Mouse (Mus musculus) thymus, postnatal 0 days (tissue): ENCODE data around the gene Gsta3. TPM values are rescaled to one million over a fixed set of nuclear protein-coding genes. Genes with fewer than 3 reads are reported as not detected.
"Not testable (repeated sequence)": the region's sequence is repeated elsewhere in the genome, so short reads cannot be mapped to it uniquely, and the experiment has no call there.

ENCODE experiments used
- DNase-seq: peaks from one replicate; pipeline ENCODE4 v3.0.0-alpha.2; 2015; ENCODE audit warnings: low spot score
- polyA plus RNA-seq: library from polyadenylated mRNA; unstranded; fragments of >200 nt; fragmentation: Nextera tagmentation; extraction: Ambion mirVana; gene quantifications from 2 replicates; pipeline ENCODE4 v1.2.1, GENCODE M21; 2015

The Gsta3 gene
- 0.41 and 0.60 TPM in 2 replicates for polyA plus RNA-seq

- no peak for DNase-seq
These were observed at the start of gene Gsta3 for GRCm38 (mm10) chr1:21239911-21240898. Gene Gsta3 (plus strand): TSS chr1:21240589.

GRCm38 (mm10) chr1:21206241-21206640 is 34.1 kb upstream of the Gsta3 start:
- DNase-seq, result no peak

GRCm38 (mm10) chr1:21213537-21213936 is 26.9 kb upstream of the Gsta3 start:
- DNase-seq, result not testable (repeated sequence)

GRCm38 (mm10) chr1:21213991-21214692 is 26.2 kb upstream of the Gsta3 start:
- not testable (repeated sequence) for DNase-seq

GRCm38 (mm10) chr1:21218489-21218919 is 21.9 kb upstream of the Gsta3 start, which contains the start of gene Tmem14a:
Gene Tmem14a (plus strand): TSS chr1:21218575.
- DNase-seq, result peak; percentile 95

- DNase-seq, result no peak
These were observed 12.5 kb upstream of the Gsta3 start for GRCm38 (mm10) chr1:21227756-21228395.

GRCm38 (mm10) chr1:21228740-21229722 is 11.4 kb upstream of the Gsta3 start:
- not testable (repeated sequence) for DNase-seq

- no peak for DNase-seq
These were observed 10.0 kb upstream of the Gsta3 start for GRCm38 (mm10) chr1:21230376-21230775.

GRCm38 (mm10) chr1:21231744-21232464 is 8.5 kb upstream of the Gsta3 start:
- no peak for DNase-seq

GRCm38 (mm10) chr1:21232516-21232915 is 7.9 kb upstream of the Gsta3 start:
- DNase-seq, result no peak

GRCm38 (mm10) chr1:21235359-21235758 is 5.0 kb upstream of the Gsta3 start:
- DNase-seq, result no peak

- no peak for DNase-seq
These were observed 707 bp downstream of the Gsta3 start for GRCm38 (mm10) chr1:21241096-21241495.

GRCm38 (mm10) chr1:21244290-21244960 is 4.0 kb downstream of the Gsta3 start:
- DNase-seq, result no peak

- no peak for DNase-seq
These were observed 5.7 kb downstream of the Gsta3 start for GRCm38 (mm10) chr1:21246136-21246535.

GRCm38 (mm10) chr1:21247896-21248295 is 7.5 kb downstream of the Gsta3 start:
- DNase-seq, result no peak

GRCm38 (mm10) chr1:21248560-21249390 is 8.4 kb downstream of the Gsta3 start:
- DNase-seq, result no peak

GRCm38 (mm10) chr1:21251661-21252060 is 11.3 kb downstream of the Gsta3 start:
- no peak for DNase-seq
